Mouse (Mus musculus) limb, embryonic 14.5 days (tissue): ENCODE data around the gene Zfp148. TPM values are rescaled to one million over a fixed set of nuclear protein-coding genes. Genes with fewer than 3 reads are reported as not detected.
"Not testable (repeated sequence)": the region's sequence is repeated elsewhere in the genome, so short reads cannot be mapped to it uniquely, and the experiment has no call there.

Source experiments
- ATAC-seq: fragments of 200-750 bp; cut with Nextera tagmentation; 2 replicates; pipeline ENCODE4 v1.8.0; 2017; ENCODE audit warnings: low read depth, moderate number of reproducible peaks, moderate TSS enrichment; ENCODE audit not compliant: low FRiP score
- DNase-seq: peaks from one replicate; pipeline ENCODE4 v3.0.0-alpha.2; 2015; ENCODE audit warnings: low spot score
- H3K27ac ChIP-seq: fragments of 300-500 bp; sonication (generic); replicated peaks from 2 replicates; pipeline ENCODE4 v1.5.1; 2014; ENCODE audit warnings: low read depth, mild to moderate bottlenecking, low read length, moderate library complexity, mixed read lengths
- H3K27me3 ChIP-seq: fragments of 300-500 bp; sonication (generic); 2 replicates; pipeline ENCODE4 v1.6.1; 2014; ENCODE audit warnings: low read length, mixed read lengths; ENCODE audit not compliant: control insufficient read depth, insufficient read depth
- H3K36me3 ChIP-seq: fragments of 300-500 bp; sonication (generic); 2 replicates; pipeline ENCODE4 v1.6.1; 2014; ENCODE audit warnings: mild to moderate bottlenecking, low read length, moderate library complexity, mixed read lengths; ENCODE audit not compliant: control insufficient read depth, insufficient read depth
- H3K4me1 ChIP-seq: fragments of 300-500 bp; sonication (generic); 2 replicates; pipeline ENCODE4 v1.6.1; 2014; ENCODE audit warnings: antibody characterized with exemption, low read length, mixed read lengths; ENCODE audit not compliant: control insufficient read depth, insufficient read depth
- H3K4me2 ChIP-seq: fragments of 300-500 bp; sonication (generic); replicated peaks from 2 replicates; pipeline ENCODE4 v1.6.1; 2014; ENCODE audit warnings: low read depth, mild to moderate bottlenecking, low read length, moderate library complexity; ENCODE audit not compliant: severe bottlenecking
- H3K4me3 ChIP-seq: fragments of 300-500 bp; sonication (generic); replicated peaks from 2 replicates; pipeline ENCODE4 v1.5.1; 2014; ENCODE audit warnings: low read length
- H3K9ac ChIP-seq: fragments of 300-500 bp; sonication (generic); 2 replicates; pipeline ENCODE4 v1.6.1; 2014; ENCODE audit warnings: mild to moderate bottlenecking, low read depth, low read length, moderate library complexity; ENCODE audit not compliant: severe bottlenecking
- H3K9me3 ChIP-seq: fragments of 300-500 bp; sonication (generic); 2 replicates; pipeline ENCODE4 v1.6.1; 2016; ENCODE audit warnings: low read length; ENCODE audit not compliant: control insufficient read depth
- POLR2A ChIP-seq: fragments of 200-500 bp; IDR thresholded peaks from 2 replicates; pipeline ENCODE4 v1.8.0; 2012; ENCODE audit warnings: inconsistent platforms, mild to moderate bottlenecking, moderate library complexity, borderline replicate concordance; ENCODE audit not compliant: insufficient read depth, insufficient read length; ENCODE audit errors: extremely low read depth
- WGBS: fragments of 180-500 bp; shearing (Covaris S2); extraction: QIAGEN DNeasy Blood & Tissue Kit; methylation state at CpG from one replicate; pipeline ENCODE4 v1.1.7; 2014; 5-methylcytosine and 5-hydroxymethylcytosine counted together
- polyA plus RNA-seq, 2 experiments: library from polyadenylated mRNA; depleted of rRNA in 1 of 2; stranded (reverse) in 1 of 2; unstranded in 1 of 2; fragments of >200 nt; fragmentation: Nextera tagmentation in 1 of 2; extraction: Ambion mirVana in 1 of 2; gene quantifications; 2 replicates each; pipeline versions ENCODE4 v1.2.1 to v1.2.3; 2012 to 2014

Zfp148 gene
- polyA plus RNA-seq, 2 experiments, result 26.6 to 50.2 TPM

- WGBS, result 3% methylated on average over 18 of the region's 18 CpGs
- H3K9ac ChIP-seq, result peak overlapping the region; percentile 95
- no peaks in the 10 kb centered on the region for H3K9me3 ChIP-seq
- ATAC-seq (no peak), DNase-seq (no peak)
- peaks cover 10% of the 10 kb centered on the region for H3K4me1 ChIP-seq
- TF ChIP-seq POLR2A, result no peak
- peak overlapping the region; percentile 89 for H3K4me3 ChIP-seq
- peak overlapping the region; percentile 91 for H3K4me2 ChIP-seq
- H3K27ac ChIP-seq, result peak overlapping the region; percentile 96
- peaks cover 7% of the 10 kb centered on the region; the same call in 1 of the 2 replicates for H3K36me3 ChIP-seq
- H3K27me3 ChIP-seq, result no peaks in the 10 kb centered on the region
These were observed 1.1 kb downstream of the Zfp148 start for GRCm38 (mm10) chr16:33381614-33382245.

GRCm38 (mm10) chr16:33382341-33382740, 1.7 kb downstream of the Zfp148 start:
- WGBS, result 43% methylated on average over 4 of the region's 4 CpGs
- TF ChIP-seq POLR2A, result no peak

GRCm38 (mm10) chr16:33383584-33383983, 2.9 kb downstream of the Zfp148 start:
- H3K36me3 ChIP-seq, result peaks cover 7% of the 10 kb centered on the region; the same call in 1 of the 2 replicates
- no peak overlapping the region for H3K4me2 ChIP-seq
- no peak for ATAC-seq
- H3K27me3 ChIP-seq, result no peaks in the 10 kb centered on the region
- H3K9ac ChIP-seq, result no peak overlapping the region
- H3K9me3 ChIP-seq, result no peaks in the 10 kb centered on the region
- WGBS, result 95% methylated on average over 3 of the region's 3 CpGs
- no peak for DNase-seq
- peaks cover 10% of the 10 kb centered on the region for H3K4me1 ChIP-seq
- no peak overlapping the region for H3K27ac ChIP-seq
- no peak overlapping the region for H3K4me3 ChIP-seq
- no peak for TF ChIP-seq POLR2A

More at GRCm38 (mm10) chr16:33382341-33382740, 1.7 kb downstream of the Zfp148 start:
- Histone ChIP-seq H3K4me2 (peak overlapping the region; percentile 91), H3K4me3 (peak overlapping the region; percentile 89), H3K36me3 (peaks cover 7% of the 10 kb centered on the region; the same call in 1 of the 2 replicates), H3K9ac (peak overlapping the region; percentile 95), H3K27me3 (no peaks in the 10 kb centered on the region), H3K9me3 (no peaks in the 10 kb centered on the region), H3K27ac (no peak overlapping the region), H3K4me1 (peaks cover 10% of the 10 kb centered on the region)
- no peak for DNase-seq
- ATAC-seq, result no peak

GRCm38 (mm10) chr16:33384057-33384456, 3.4 kb downstream of the Zfp148 start:
- H3K27ac ChIP-seq, H3K4me3 ChIP-seq, DNase-seq, H3K27me3 ChIP-seq, H3K4me1 ChIP-seq, H3K36me3 ChIP-seq, ATAC-seq, H3K9me3 ChIP-seq, H3K9ac ChIP-seq, H3K4me2 ChIP-seq: not testable (repeated sequence)
- WGBS, result 72% methylated on average over 2 of the region's 2 CpGs

- Histone ChIP-seq H3K36me3 (peaks cover 7% of the 10 kb centered on the region; the same call in 1 of the 2 replicates), H3K4me2 (no peak overlapping the region), H3K4me1 (peaks cover 4% of the 10 kb centered on the region), H3K9me3 (no peaks in the 10 kb centered on the region), H3K9ac (no peak overlapping the region), H3K27me3 (no peaks in the 10 kb centered on the region), H3K4me3 (no peak overlapping the region), H3K27ac (no peak overlapping the region)
- no peak for ATAC-seq
- WGBS, result 85% methylated on average over 2 of the region's 2 CpGs
- no peak for TF ChIP-seq POLR2A
- DNase-seq, result no peak
These were observed 6.4 kb downstream of the Zfp148 start for GRCm38 (mm10) chr16:33387013-33387412.

- Histone ChIP-seq H3K27me3 (no peaks in the 10 kb centered on the region), H3K9ac (no peak overlapping the region), H3K27ac (no peak overlapping the region), H3K36me3 (peaks cover 7% of the 10 kb centered on the region; the same call in 1 of the 2 replicates), H3K4me3 (no peak overlapping the region), H3K4me2 (no peak overlapping the region), H3K4me1 (no peaks in the 10 kb centered on the region), H3K9me3 (no peaks in the 10 kb centered on the region)
- WGBS, result 93% methylated on average over 2 of the region's 2 CpGs
- DNase-seq, result no peak
- TF ChIP-seq POLR2A, result no peak
- no peak for ATAC-seq
These were observed 6.8 kb downstream of the Zfp148 start for GRCm38 (mm10) chr16:33387420-33387819.
